Mouse (Mus musculus): Measurements from ENCODE around the gene Ctnnbip1. TPM values are rescaled to one million over a fixed set of nuclear protein-coding genes. Genes with fewer than 3 reads are reported as not detected.
A peak's percentile ranks its signal among the peaks of the same experiment; 100 is the strongest.

The Ctnnbip1 gene
- polyA plus RNA-seq, 1 experiment from 2014 or later, result 83.3 TPM

DNA sequence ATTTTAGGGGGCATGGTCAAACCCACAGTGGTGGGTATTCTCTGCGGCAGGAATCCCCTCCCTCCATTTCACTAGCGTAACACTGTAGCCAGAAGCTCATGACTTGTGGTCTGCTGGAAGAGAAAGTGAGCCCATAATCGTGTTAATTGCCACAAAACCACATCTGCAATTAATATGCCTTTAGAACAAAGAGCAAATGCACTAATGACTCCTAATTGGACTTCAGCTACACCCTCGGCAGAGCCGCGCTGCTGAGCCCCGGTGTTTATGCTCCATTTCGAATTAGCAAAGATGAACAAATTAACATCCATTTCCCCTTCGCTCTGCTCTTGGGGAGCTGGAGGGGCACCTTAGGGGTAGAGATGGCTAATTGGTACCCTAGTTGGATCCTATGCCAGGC lies 58.0 kb downstream of the Ctnnbip1 start:
- peaks cover 11% of the 10 kb centered on the region; the same call in 1 of the 2 replicates for H3K27me3 ChIP-seq
- H3K4me3 ChIP-seq, result no peak overlapping the region
- peaks cover 18% of the 10 kb centered on the region for H3K4me1 ChIP-seq
- H3K36me3 ChIP-seq, result no peaks in the 10 kb centered on the region
- H3K27ac ChIP-seq, result no peak overlapping the region
- no peak for ATAC-seq (ENCODE audit: insufficient number of reproducible peaks, insufficient read depth, low FRiP score, low TSS enrichment)
- WGBS, result 59% methylated on average over 9 of the region's 9 CpGs
- H3K4me2 ChIP-seq (replicated peaks), result no peak overlapping the region
- no peaks in the 10 kb centered on the region for H3K9me3 ChIP-seq
- H3K9ac ChIP-seq, result no peak overlapping the region

- no peak overlapping the region for H3K4me2 ChIP-seq (replicated peaks)
- no peak overlapping the region for H3K4me3 ChIP-seq
- ATAC-seq (ENCODE audit: insufficient number of reproducible peaks, insufficient read depth, low FRiP score, low TSS enrichment), result no peak
- no peaks in the 10 kb centered on the region for H3K36me3 ChIP-seq
- peaks cover 9% of the 10 kb centered on the region; the same call in 1 of the 2 replicates for H3K4me1 ChIP-seq
- no peak overlapping the region for H3K9ac ChIP-seq
- no peaks in the 10 kb centered on the region for H3K9me3 ChIP-seq
- WGBS, result 20% methylated on average over 4 of the region's 4 CpGs
- H3K27me3 ChIP-seq, result peaks cover 15% of the 10 kb centered on the region; the same call in 1 of the 2 replicates
- no peak overlapping the region for H3K27ac ChIP-seq
Observed at GRCm38 (mm10) chr4:149576993-149577548, 59.0 kb downstream of the Ctnnbip1 start.

DNA sequence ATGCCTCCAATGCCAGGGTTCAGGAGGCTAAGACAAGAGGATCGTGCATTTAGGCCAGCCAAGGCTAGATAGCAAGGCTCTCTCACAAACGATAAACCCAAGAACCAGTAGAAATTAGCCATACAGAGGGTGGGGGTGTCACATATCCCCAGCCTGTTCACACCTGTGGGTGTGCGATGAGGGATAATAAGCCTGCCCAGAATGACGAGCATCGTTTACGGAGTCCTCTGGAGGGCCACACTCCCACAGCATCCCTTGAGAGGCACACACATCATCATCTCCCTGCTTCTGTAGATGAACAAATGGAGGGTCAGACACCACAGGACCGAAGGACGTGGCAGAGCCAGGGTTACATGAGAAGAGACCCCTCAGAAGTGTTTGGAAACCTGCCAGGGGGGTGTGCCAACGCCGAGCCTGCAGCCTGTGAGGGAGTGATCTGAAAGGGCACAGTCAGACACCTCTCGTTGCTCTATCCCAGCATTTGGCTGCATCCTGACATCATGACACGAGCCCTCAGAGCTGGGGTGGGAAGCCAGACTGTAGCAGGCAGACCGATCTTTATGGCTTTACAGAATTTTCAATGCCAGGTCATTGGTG lies 60.1 kb downstream of the Ctnnbip1 start:
- H3K9me3 ChIP-seq, result no peaks in the 10 kb centered on the region
- peaks cover 8% of the 10 kb centered on the region; the same call in 1 of the 2 replicates for H3K4me1 ChIP-seq
- no peak overlapping the region for H3K4me2 ChIP-seq (replicated peaks)
- 71% methylated on average over 13 of the region's 13 CpGs for WGBS
- no peak overlapping the region for H3K9ac ChIP-seq
- ATAC-seq (ENCODE audit: insufficient number of reproducible peaks, insufficient read depth, low FRiP score, low TSS enrichment), result no peak
- peaks cover 15% of the 10 kb centered on the region; the same call in 1 of the 2 replicates for H3K27me3 ChIP-seq
- H3K4me3 ChIP-seq, result no peak overlapping the region
- 0 out of 2 replicates have a peak overlapping the region, but pooled peaks have one; percentile 1 for H3K27ac ChIP-seq
- H3K36me3 ChIP-seq, result no peaks in the 10 kb centered on the region

DNA sequence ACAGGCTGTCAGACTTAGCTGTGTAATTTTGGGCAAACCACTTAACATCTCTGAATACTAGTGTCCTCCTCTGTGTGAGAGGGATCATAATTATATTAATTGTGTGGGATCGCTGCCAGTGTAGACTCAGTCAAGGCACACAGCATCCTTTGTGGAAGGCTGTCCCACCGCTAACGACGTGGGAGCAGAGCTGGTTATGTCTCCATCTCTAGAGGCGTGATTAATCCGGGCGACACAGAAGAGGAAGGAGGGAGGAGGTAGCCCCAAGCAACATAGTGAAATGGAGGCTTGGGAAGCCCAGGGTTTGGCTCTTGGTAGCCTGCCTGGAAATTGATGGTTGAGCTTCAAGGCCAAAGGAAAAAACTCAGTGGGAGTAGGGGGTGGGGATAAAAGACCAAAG lies 60.8 kb downstream of the Ctnnbip1 start:
- no peak for ATAC-seq (ENCODE audit: insufficient number of reproducible peaks, insufficient read depth, low FRiP score, low TSS enrichment)
- Histone ChIP-seq H3K27ac (no peak overlapping the region), H3K36me3 (no peaks in the 10 kb centered on the region), H3K9me3 (no peaks in the 10 kb centered on the region), H3K27me3 (peaks cover 15% of the 10 kb centered on the region; the same call in 1 of the 2 replicates), H3K9ac (no peak overlapping the region), H3K4me1 (peaks cover 8% of the 10 kb centered on the region; the same call in 1 of the 2 replicates), H3K4me2 (replicated peaks) (no peak overlapping the region), H3K4me3 (no peak overlapping the region)
- WGBS, result 40% methylated on average over 7 of the region's 7 CpGs

DNA sequence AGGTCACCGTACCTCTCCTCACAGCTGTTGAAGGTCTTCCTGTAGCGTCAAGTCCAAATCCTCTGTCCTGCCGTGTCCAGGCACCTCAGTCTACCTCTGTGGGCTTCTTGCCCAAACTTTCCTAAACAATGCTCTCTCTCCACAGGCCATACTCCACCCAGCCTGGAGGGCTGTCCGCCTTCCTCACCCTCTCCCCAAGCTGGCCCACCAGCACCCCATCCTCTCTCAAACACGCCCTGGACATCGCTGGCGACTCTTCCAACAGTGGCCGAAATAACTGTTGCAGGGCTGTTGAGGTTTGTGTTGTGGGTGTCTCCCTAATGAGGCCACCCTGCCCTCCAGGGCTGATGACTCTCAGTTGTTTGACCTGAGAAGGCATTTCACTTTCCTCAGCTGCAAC lies 67.2 kb downstream of the Ctnnbip1 start:
- Histone ChIP-seq H3K27ac (no peak overlapping the region), H3K4me1 (peaks cover 11% of the 10 kb centered on the region), H3K4me3 (no peak overlapping the region), H3K36me3 (no peaks in the 10 kb centered on the region), H3K4me2 (replicated peaks) (no peak overlapping the region), H3K9me3 (no peaks in the 10 kb centered on the region), H3K27me3 (peaks cover 34% of the 10 kb centered on the region), H3K9ac (no peak overlapping the region)
- ATAC-seq (ENCODE audit: insufficient number of reproducible peaks, insufficient read depth, low FRiP score, low TSS enrichment), result no peak
- 77% methylated on average over 8 of the region's 8 CpGs for WGBS

GRCm38 (mm10) chr4:149586044-149586782 lies 68.2 kb downstream of the Ctnnbip1 start, which contains the start of gene Clstn1:
Clstn1 (plus strand) TSS chr4:149586468.
- Histone ChIP-seq H3K27ac (peak within 1 kb of the TSS; percentile 30; the same call in 1 of the 2 replicates), H3K9me3 (no peaks in the 10 kb centered on the region), H3K4me3 (peak within 1 kb of the TSS; percentile 89), H3K4me2 (replicated peaks) (peak within 1 kb of the TSS; percentile 96), H3K4me1 (peaks cover 11% of the 10 kb centered on the region), H3K36me3 (no peaks in the 10 kb centered on the region), H3K9ac (peak within 1 kb of the TSS; percentile 90), H3K27me3 (peaks cover 31% of the 10 kb centered on the region)
- peak; percentile 67 for ATAC-seq (ENCODE audit: insufficient number of reproducible peaks, insufficient read depth, low FRiP score, low TSS enrichment)
- WGBS, result under 1% methylated on average over 87 of the region's 103 CpGs

DNA sequence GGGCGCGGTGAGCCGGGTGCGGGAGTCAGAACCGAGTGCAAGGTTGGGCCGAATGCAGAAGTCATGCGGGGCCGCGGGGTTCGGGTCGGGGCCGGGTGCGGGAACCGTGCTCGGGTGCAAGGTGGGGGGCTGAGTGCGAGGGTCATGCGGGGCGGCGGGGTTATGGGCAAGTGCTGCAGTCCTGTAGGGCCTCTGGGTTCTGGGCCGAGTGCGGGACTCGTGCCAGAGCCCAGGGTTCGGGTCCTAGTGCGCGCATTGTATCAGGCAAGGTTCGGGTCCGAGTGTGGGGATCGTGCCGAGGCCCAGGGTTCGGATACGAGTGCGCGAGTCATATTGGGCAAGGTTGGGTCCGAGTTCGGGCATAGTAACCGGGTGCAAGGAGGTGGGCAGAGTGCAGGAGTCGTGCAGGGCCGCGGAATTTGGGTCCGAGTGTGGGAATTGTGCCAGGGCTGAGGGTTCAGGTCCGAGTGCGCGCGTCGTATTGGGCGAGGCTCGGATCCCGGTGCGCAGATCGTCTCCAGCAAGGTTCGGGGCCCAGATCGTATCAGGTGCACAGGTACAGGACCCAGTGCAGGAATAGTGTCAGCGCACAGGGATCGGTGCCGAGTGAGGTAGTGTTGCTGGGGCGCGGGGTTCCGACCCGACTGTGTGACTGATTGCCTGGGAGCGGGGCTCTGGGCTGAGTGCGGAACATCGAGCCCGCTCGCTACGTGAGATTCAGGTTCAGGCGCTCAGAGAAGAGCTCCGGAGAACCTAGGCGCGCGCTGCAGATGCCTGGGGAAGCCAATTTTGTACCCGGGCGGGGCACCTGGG lies 69.0 kb downstream of the Ctnnbip1 start:
- Histone ChIP-seq H3K27ac (peak overlapping the region; percentile 30; the same call in 1 of the 2 replicates), H3K4me3 (peak overlapping the region; percentile 89), H3K4me2 (replicated peaks) (peak overlapping the region; percentile 96), H3K36me3 (no peaks in the 10 kb centered on the region), H3K27me3 (peaks cover 27% of the 10 kb centered on the region), H3K9me3 (no peaks in the 10 kb centered on the region), H3K4me1 (peaks cover 11% of the 10 kb centered on the region), H3K9ac (peak overlapping the region; percentile 90)
- WGBS, result under 1% methylated on average over 71 of the region's 72 CpGs
- ATAC-seq (ENCODE audit: insufficient number of reproducible peaks, insufficient read depth, low FRiP score, low TSS enrichment), result peak; percentile 55

DNA sequence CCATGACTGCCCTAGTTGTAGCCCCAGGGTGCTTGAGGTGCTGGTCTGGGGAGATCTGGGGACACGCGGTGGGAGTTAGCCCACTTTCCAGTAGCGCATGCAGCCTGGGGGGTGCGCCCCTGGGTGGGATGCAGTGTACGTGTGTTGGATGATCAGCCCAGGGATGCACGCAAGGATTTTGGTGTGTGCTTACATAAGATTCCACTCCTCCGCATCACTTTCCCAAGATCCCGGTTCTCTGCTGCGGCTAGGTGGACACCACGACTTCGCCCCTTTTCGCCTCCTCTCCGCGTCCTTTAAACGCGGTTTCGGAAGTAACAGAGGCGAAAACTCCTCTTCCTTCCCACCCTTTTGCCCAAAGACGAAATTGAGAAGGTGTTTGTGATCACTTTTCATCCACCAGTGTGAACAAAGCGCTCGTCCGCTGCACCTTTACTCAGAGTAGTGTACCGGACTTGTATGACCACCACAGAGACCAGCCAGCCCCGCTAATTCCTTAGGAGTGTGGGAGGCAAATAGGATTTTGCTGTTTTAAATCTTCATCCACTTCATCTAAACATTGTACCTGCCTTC lies 69.6 kb downstream of the Ctnnbip1 start:
- Histone ChIP-seq H3K9me3 (no peaks in the 10 kb centered on the region), H3K4me1 (peaks cover 15% of the 10 kb centered on the region), H3K9ac (peak overlapping the region; percentile 90), H3K27me3 (peaks cover 27% of the 10 kb centered on the region), H3K27ac (no peak overlapping the region), H3K4me2 (replicated peaks) (peak overlapping the region; percentile 96), H3K4me3 (peak overlapping the region; percentile 89), H3K36me3 (no peaks in the 10 kb centered on the region)
- WGBS, result 3% methylated on average over 24 of the region's 24 CpGs
- no peak; the same call in 1 of the 2 replicates for ATAC-seq (ENCODE audit: insufficient number of reproducible peaks, insufficient read depth, low FRiP score, low TSS enrichment)

- peaks cover 15% of the 10 kb centered on the region for H3K27me3 ChIP-seq
- no peak overlapping the region for H3K4me2 ChIP-seq (replicated peaks)
- H3K9ac ChIP-seq, result no peak overlapping the region
- H3K27ac ChIP-seq, result no peak overlapping the region
- H3K4me1 ChIP-seq, result peaks cover 15% of the 10 kb centered on the region
- H3K36me3 ChIP-seq, result no peaks in the 10 kb centered on the region
- no peaks in the 10 kb centered on the region for H3K9me3 ChIP-seq
- WGBS, result 76% methylated on average over 1 of the region's 1 CpGs
- no peak for ATAC-seq (ENCODE audit: insufficient number of reproducible peaks, insufficient read depth, low FRiP score, low TSS enrichment)
- H3K4me3 ChIP-seq, result no peak overlapping the region
Observed at GRCm38 (mm10) chr4:149590200-149590599, 72.2 kb downstream of the Ctnnbip1 start.

GRCm38 (mm10) chr4:149591486-149591885 lies 73.5 kb downstream of the Ctnnbip1 start:
- 94% methylated on average over 2 of the region's 2 CpGs for WGBS
- Histone ChIP-seq H3K4me2 (replicated peaks) (no peak overlapping the region), H3K27me3 (peaks cover 4% of the 10 kb centered on the region), H3K9ac (no peak overlapping the region), H3K4me1 (peaks cover 13% of the 10 kb centered on the region), H3K9me3 (no peaks in the 10 kb centered on the region), H3K4me3 (no peak overlapping the region), H3K36me3 (no peaks in the 10 kb centered on the region), H3K27ac (no peak overlapping the region)
- no peak for ATAC-seq (ENCODE audit: insufficient number of reproducible peaks, insufficient read depth, low FRiP score, low TSS enrichment)
